In genomic region chr19:56679213-56679965, GRCm38 (mm10) we compare ENCODE assay signal across 16 mouse cellular contexts. TPM values are rescaled to one million over a fixed set of nuclear protein-coding genes. Genes with fewer than 3 reads are reported as not detected.
A peak's percentile ranks its signal among the peaks of the same experiment; 100 is the strongest.
DNase-seq lines count a peak whose midpoint lies in the region; ATAC-seq and TF ChIP-seq lines count a peak whose summit lies in the region.
"Had no signal": no experiment of that assay in that cellular context is flagged by ENCODE, and none has a peak within 500 bp of the region (broad histone marks: within the 10 kb centered on the region; RNA-seq: fewer than 3 reads in every experiment).

No protein-coding gene starts in this region.

- no peak for TF ChIP-seq POLR2A in limb, embryonic 14.5 days (IDR thresholded peaks at IDR 0.05; ENCODE audit: borderline replicate concordance, extremely low read depth, insufficient read depth, insufficient read length)

- no peak overlapping the region for H3K4me2 ChIP-seq in kidney, embryonic 15.5 days
- no peak overlapping the region for H3K4me2 ChIP-seq in limb, embryonic 14.5 days (replicated peaks; ENCODE audit: low read depth, low read length, severe bottlenecking)
- H3K4me2 ChIP-seq: forebrain, embryonic 15.5 days; liver, embryonic 12.5 days had no signal

- no peak overlapping the region for H3K9ac ChIP-seq in kidney, embryonic 15.5 days
- no peak overlapping the region for H3K9ac ChIP-seq in limb, embryonic 14.5 days (ENCODE audit: low read depth, low read length, severe bottlenecking)
- H3K9ac ChIP-seq: forebrain, embryonic 15.5 days; liver, embryonic 12.5 days had no signal

- no peak overlapping the region for H3K4me3 ChIP-seq in kidney, embryonic 15.5 days (replicated peaks)
- no peak overlapping the region for H3K4me3 ChIP-seq in brown adipose tissue, adult 24 weeks (ENCODE audit: insufficient read depth, low read depth, low read length)
- no peak overlapping the region for H3K4me3 ChIP-seq in limb, embryonic 14.5 days (replicated peaks; ENCODE audit: low read length)
- H3K4me3 ChIP-seq: forebrain, embryonic 15.5 days; liver, embryonic 12.5 days; midbrain, embryonic 10.5 days had no signal

- no peaks in the 10 kb centered on the region for H3K36me3 ChIP-seq in kidney, embryonic 15.5 days
- H3K36me3 ChIP-seq in limb, embryonic 14.5 days (ENCODE audit: control insufficient read depth, insufficient read depth, low read length) = no peaks in the 10 kb centered on the region
- H3K36me3 ChIP-seq: forebrain, embryonic 15.5 days; G1E; liver, embryonic 12.5 days; midbrain, embryonic 10.5 days had no signal

- WGBS in kidney, embryonic 15.5 days = 78% methylated on average over 18 of the region's 18 CpGs
- WGBS in limb, embryonic 14.5 days = 76% methylated on average over 18 of the region's 18 CpGs

- peaks cover 30% of the 10 kb centered on the region; the same call in 1 of the 2 replicates for H3K27me3 ChIP-seq in kidney, embryonic 15.5 days
- H3K27me3 ChIP-seq in limb, embryonic 14.5 days (ENCODE audit: control insufficient read depth, insufficient read depth, low read length) = no peaks in the 10 kb centered on the region
- H3K27me3 ChIP-seq: forebrain, embryonic 15.5 days; liver, embryonic 12.5 days had no signal

- no peak overlapping the region for H3K27ac ChIP-seq in kidney, embryonic 15.5 days
- H3K27ac ChIP-seq in brown adipose tissue, adult 24 weeks (replicated peaks; ENCODE audit: low read depth, low read length) = peak overlapping the region; percentile 97
- peak overlapping the region; percentile 26; the same call in 1 of the 2 replicates for H3K27ac ChIP-seq in limb, embryonic 14.5 days (replicated peaks; ENCODE audit: low read depth, low read length)
- H3K27ac ChIP-seq: forebrain, embryonic 15.5 days; liver, embryonic 12.5 days; midbrain, embryonic 10.5 days had no signal

- DNase-seq in gastrocnemius, postnatal 10 days = peak; percentile 29
- DNase-seq in gastrocnemius, postnatal 36 days = no peak
- DNase-seq in kidney, postnatal 4 days = peak; percentile 35 to 51
- DNase-seq in limb, embryonic 14.5 days (ENCODE audit: low spot score) = peak; percentile 39
- DNase-seq in right cerebral cortex, postnatal 25 days = no peak
- DNase-seq: cerebellum, postnatal 10 days had no signal

- H3K4me1 ChIP-seq in kidney, embryonic 15.5 days = peaks cover 27% of the 10 kb centered on the region
- H3K4me1 ChIP-seq in brown adipose tissue, adult 24 weeks (ENCODE audit: control insufficient read depth, insufficient read depth, insufficient read length, low read length) = peaks cover 19% of the 10 kb centered on the region
- H3K4me1 ChIP-seq in limb, embryonic 14.5 days (ENCODE audit: control insufficient read depth, insufficient read depth, low read length) = peaks cover 27% of the 10 kb centered on the region
- H3K4me1 ChIP-seq: forebrain, embryonic 15.5 days; midbrain, embryonic 10.5 days had no signal

- intact Hi-C loops in gastrocnemius, postnatal 36 days (cut with DNase I) = no loop called here

- no peak for ATAC-seq in kidney, embryonic 15.5 days (replicated peaks; ENCODE audit: low FRiP score)
- peak; percentile 16; the same call in 1 of the 2 replicates for ATAC-seq in limb, embryonic 14.5 days (ENCODE audit: low FRiP score, low read depth)
- no peak for ATAC-seq in granulocyte monocyte progenitor cell, adult 5-6 weeks (replicated peaks; ENCODE audit: poor library complexity, severe bottlenecking)
- ATAC-seq: forebrain, embryonic 15.5 days; intestine, postnatal 0 days; liver, embryonic 12.5 days; lung, postnatal 0 days had no signal

- H3K9me3 ChIP-seq in kidney, embryonic 15.5 days (replicated peaks) = no peaks in the 10 kb centered on the region
- H3K9me3 ChIP-seq in limb, embryonic 14.5 days (ENCODE audit: control insufficient read depth, low read length) = no peaks in the 10 kb centered on the region
- H3K9me3 ChIP-seq: forebrain, embryonic 15.5 days; G1E; liver, embryonic 12.5 days; midbrain, embryonic 10.5 days had no signal

RNA-seq across cellular contexts. Expression of gene Adrb1, which starts 42.6 kb away (rescaled TPM):
- 1 to 10 TPM; 1.1 to 1.5 TPM for total RNA-seq in gastrocnemius, postnatal 10 days (2021)
- total RNA-seq in gastrocnemius, postnatal 36 days (2021) = under 1 TPM; 0.15 to 0.20 TPM
- polyA plus RNA-seq in kidney, embryonic 15.5 days (2015; fragmentation: Nextera tagmentation; extraction: Ambion mirVana) = 0.23 and 0.36 TPM in 2 replicates
- 21.8 and 23.9 TPM in 2 replicates for polyA plus RNA-seq in brown adipose tissue, adult 24 weeks (2012; ENCODE audit: insufficient read depth, insufficient read length, missing spikeins)
- polyA plus RNA-seq in limb, embryonic 14.5 days (2012; rRNA removed) = 1.7 and 2.3 TPM in 2 replicates
- 1.3 and 1.9 TPM in 2 replicates for polyA plus RNA-seq in limb, embryonic 14.5 days (2014; fragmentation: Nextera tagmentation; extraction: Ambion mirVana)
- total RNA-seq in granulocyte monocyte progenitor cell, adult 5-6 weeks (2014; fragmentation: Nextera tagmentation) = not detected in 2 replicates
- total RNA-seq in granulocyte monocyte progenitor cell, adult 5-6 weeks (2017) = not detected in 2 replicates
- total RNA-seq: hematopoietic stem cell, adult 5-6 weeks had no signal
- polyA plus RNA-seq: G1E had no signal

Comparison
In these comparisons a context has a peak if more than half of its experiments do, and no peak if none do; other contexts are left out.
1. DNase-seq: peak in gastrocnemius, postnatal 10 days (single experiment), kidney, postnatal 4 days (2 of 2) and limb, embryonic 14.5 days (single experiment); none in gastrocnemius, postnatal 36 days (0 of 2) and right cerebral cortex, postnatal 25 days (single experiment).